Mouse (Mus musculus) kidney, embryonic 16.5 days (tissue): ENCODE measurements around the gene Fam3b. TPM values are rescaled to one million over a fixed set of nuclear protein-coding genes. Genes with fewer than 3 reads are reported as not detected.

Source experiments
- ATAC-seq: fragments of 200-750 bp; cut with Nextera tagmentation; 2 replicates; pipeline ENCODE4 v1.8.0; 2017; ENCODE audit warnings: moderate TSS enrichment; ENCODE audit not compliant: low FRiP score, low TSS enrichment
- H3K27ac ChIP-seq: fragments of 300-500 bp; sonication (generic); 2 replicates; pipeline ENCODE4 v1.5.1; 2014; ENCODE audit warnings: low read length
- H3K27me3 ChIP-seq: fragments of 300-500 bp; sonication (generic); 2 replicates; pipeline ENCODE4 v1.6.1; 2014; ENCODE audit warnings: low read length, control low read depth, mixed read lengths; ENCODE audit not compliant: insufficient read depth
- H3K36me3 ChIP-seq: fragments of 300-500 bp; sonication (generic); 2 replicates; pipeline ENCODE4 v1.6.1; 2014; ENCODE audit warnings: low read length, control low read depth, mixed read lengths; ENCODE audit not compliant: insufficient read depth
- H3K4me1 ChIP-seq: fragments of 300-500 bp; sonication (generic); 2 replicates; pipeline ENCODE4 v1.6.1; 2014; ENCODE audit warnings: low read length, control low read depth, mixed read lengths; ENCODE audit not compliant: insufficient read depth
- H3K4me2 ChIP-seq: fragments of 300-500 bp; sonication (generic); replicated peaks from 2 replicates; pipeline ENCODE4 v1.6.1; 2014; ENCODE audit warnings: low read depth, low read length
- H3K4me3 ChIP-seq: fragments of 300-500 bp; sonication (generic); 2 replicates; pipeline ENCODE4 v1.5.1; 2014; ENCODE audit warnings: mild to moderate bottlenecking, low read length
- H3K9ac ChIP-seq: fragments of 300-500 bp; sonication (generic); replicated peaks from 2 replicates; pipeline ENCODE4 v1.6.1; 2014; ENCODE audit warnings: low read length
- H3K9me3 ChIP-seq: fragments of 300-500 bp; sonication (generic); 2 replicates; pipeline ENCODE4 v1.6.1; 2016; ENCODE audit warnings: low read length, control low read depth
- WGBS: fragments of 180-500 bp; shearing (Covaris S2); extraction: QIAGEN DNeasy Blood & Tissue Kit; methylation state at CpG from one replicate; pipeline ENCODE4 v1.1.7; 2014; 5-methylcytosine and 5-hydroxymethylcytosine counted together
- polyA plus RNA-seq: library from polyadenylated mRNA; unstranded; fragments of >200 nt; fragmentation: Nextera tagmentation; extraction: Ambion mirVana; gene quantifications from 2 replicates; pipeline ENCODE4 v1.2.1, GENCODE M21; 2015

Fam3b gene
- polyA plus RNA-seq, 1 experiment from 2014 or later, result not detected

DNA sequence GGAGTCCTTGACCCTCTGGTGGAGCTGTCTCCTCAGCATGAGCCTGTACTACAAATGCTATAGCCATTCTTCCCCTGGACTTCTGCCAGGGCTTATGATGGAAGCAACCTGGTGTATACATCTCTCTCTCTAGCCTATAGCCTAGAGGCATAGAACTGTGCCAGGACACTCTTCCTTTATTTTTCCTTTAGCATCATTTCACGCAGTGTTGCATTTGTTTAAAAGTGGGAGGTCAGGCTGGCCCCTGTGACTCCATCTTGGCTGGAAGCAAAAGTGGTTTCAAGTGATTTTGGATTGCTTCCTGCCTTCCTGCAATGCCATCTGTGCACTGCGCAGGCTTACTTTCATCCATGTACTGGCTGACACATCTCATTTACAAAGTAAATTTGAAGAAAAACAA is 80.4 kb downstream of the Fam3b start:
- no peak for ATAC-seq
- no peak overlapping the region for H3K9ac ChIP-seq
- no peak overlapping the region for H3K27ac ChIP-seq
- H3K27me3 ChIP-seq, result no peaks in the 10 kb centered on the region
- H3K4me1 ChIP-seq, result no peaks in the 10 kb centered on the region
- no peak overlapping the region for H3K4me3 ChIP-seq
- H3K9me3 ChIP-seq, result no peaks in the 10 kb centered on the region
- no peak overlapping the region for H3K4me2 ChIP-seq
- H3K36me3 ChIP-seq, result no peaks in the 10 kb centered on the region
- 77% methylated on average over 2 of the region's 2 CpGs for WGBS

- no peaks in the 10 kb centered on the region for H3K36me3 ChIP-seq
- H3K27ac ChIP-seq, result no peak overlapping the region
- no peak overlapping the region for H3K4me3 ChIP-seq
- no peak overlapping the region for H3K4me2 ChIP-seq
- H3K4me1 ChIP-seq, result no peaks in the 10 kb centered on the region
- WGBS, result 76% methylated on average over 4 of the region's 4 CpGs
- no peak for ATAC-seq
- H3K9ac ChIP-seq, result no peak overlapping the region
- no peaks in the 10 kb centered on the region for H3K9me3 ChIP-seq
- no peaks in the 10 kb centered on the region for H3K27me3 ChIP-seq
These were observed 83.3 kb downstream of the Fam3b start for GRCm38 (mm10) chr16:97431328-97431727.

- H3K4me3 ChIP-seq, result no peak overlapping the region
- ATAC-seq, result no peak
These were observed 84.5 kb downstream of the Fam3b start for GRCm38 (mm10) chr16:97430091-97430490.

DNA sequence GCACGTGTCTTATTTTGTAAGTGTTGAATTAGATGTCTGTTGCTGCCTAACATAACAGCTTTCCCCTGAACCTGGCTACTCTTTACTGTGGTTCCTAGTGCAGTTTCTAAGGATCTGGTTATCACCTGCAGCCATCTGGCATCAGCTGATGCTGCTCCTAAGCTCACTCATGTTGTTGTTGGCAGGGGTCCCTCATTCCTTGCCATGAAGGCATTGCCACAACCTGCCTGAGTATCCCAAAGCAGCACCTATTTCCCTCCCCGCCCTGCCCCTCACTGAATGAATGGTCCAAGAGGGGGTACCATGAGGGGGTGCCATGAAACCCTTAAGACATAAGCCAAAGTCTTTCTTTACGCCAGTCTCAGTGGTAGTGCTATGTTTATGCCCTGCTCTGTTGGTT is 86.6 kb downstream of the Fam3b start:
- Histone ChIP-seq H3K27me3 (no peaks in the 10 kb centered on the region), H3K4me1 (no peaks in the 10 kb centered on the region), H3K9ac (no peak overlapping the region), H3K4me3 (no peak overlapping the region), H3K27ac (no peak overlapping the region), H3K9me3 (no peaks in the 10 kb centered on the region), H3K36me3 (no peaks in the 10 kb centered on the region), H3K4me2 (no peak overlapping the region)
- WGBS, result 77% methylated on average over 3 of the region's 3 CpGs
- no peak for ATAC-seq

More at GRCm38 (mm10) chr16:97430091-97430490, 84.5 kb downstream of the Fam3b start:
- Histone ChIP-seq H3K36me3 (no peaks in the 10 kb centered on the region), H3K27me3 (no peaks in the 10 kb centered on the region), H3K27ac (no peak overlapping the region), H3K9me3 (no peaks in the 10 kb centered on the region), H3K4me1 (no peaks in the 10 kb centered on the region), H3K9ac (no peak overlapping the region), H3K4me2 (no peak overlapping the region)
- 94% methylated on average over 4 of the region's 4 CpGs for WGBS

GRCm38 (mm10) chr16:97423627-97424026 is 91.0 kb downstream of the Fam3b start:
- 90% methylated on average over 1 of the region's 1 CpGs for WGBS
- Histone ChIP-seq H3K9ac (no peak overlapping the region), H3K27me3 (no peaks in the 10 kb centered on the region), H3K4me3 (no peak overlapping the region), H3K27ac (no peak overlapping the region), H3K4me1 (no peaks in the 10 kb centered on the region), H3K4me2 (no peak overlapping the region), H3K36me3 (no peaks in the 10 kb centered on the region), H3K9me3 (no peaks in the 10 kb centered on the region)
- ATAC-seq, result no peak

- no peak overlapping the region for H3K4me2 ChIP-seq
- H3K36me3 ChIP-seq, result no peaks in the 10 kb centered on the region
- 83% methylated on average over 6 of the region's 6 CpGs for WGBS
- H3K27me3 ChIP-seq, result no peaks in the 10 kb centered on the region
- no peak overlapping the region for H3K27ac ChIP-seq
- H3K9me3 ChIP-seq, result no peaks in the 10 kb centered on the region
- ATAC-seq, result no peak
- H3K4me1 ChIP-seq, result no peaks in the 10 kb centered on the region
- no peak overlapping the region for H3K9ac ChIP-seq
- no peak overlapping the region for H3K4me3 ChIP-seq
These were observed 92.9 kb downstream of the Fam3b start for GRCm38 (mm10) chr16:97421671-97422070.

Other genes with a start within 250 kb of the Fam3b start
- gene Bace2, start 158.1 kb downstream of the Fam3b start, polyA plus RNA-seq, result 10.0 and 11.2 TPM in 2 replicates
- gene Mx1, start 51.9 kb downstream of the Fam3b start, polyA plus RNA-seq, result 0.24 TPM in 1 of 2 replicates, not detected in the other
- 51.3 and 58.8 TPM in 2 replicates for gene Tmprss2, start 96.4 kb upstream of the Fam3b start, polyA plus RNA-seq
- 12.0 and 12.1 TPM in 2 replicates for gene Ripk4, start 249.0 kb upstream of the Fam3b start, polyA plus RNA-seq